Mouse (Mus musculus): ENCODE results near the gene C130050O18Rik.

Gene C130050O18Rik

DNA sequence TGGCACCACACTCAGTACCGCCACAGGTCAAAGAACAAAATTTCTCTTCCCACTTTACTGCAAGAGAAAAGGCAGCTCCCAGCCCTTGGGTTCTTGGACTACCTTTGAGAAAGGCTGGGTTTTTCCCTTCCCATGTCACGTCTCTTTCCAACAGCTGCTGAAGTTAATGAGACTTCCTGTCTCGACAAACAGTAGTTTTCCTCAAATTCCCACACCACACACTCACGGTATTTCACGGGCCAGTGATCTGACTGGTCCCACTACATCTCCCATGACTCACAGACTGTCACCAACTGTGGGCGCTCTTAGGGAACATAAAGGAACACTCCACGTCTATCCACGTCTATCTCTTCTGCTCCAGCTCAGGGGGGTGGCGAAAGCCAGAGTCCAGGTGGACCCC is 20.1 kb downstream of the C130050O18Rik start:
- POLR2A ChIA-PET = interaction anchor here in 2 of 4 experiments (0.5 to 2.2 kb wide), 6 partner anchors 14 to 78 kb away, joined by 3 to 6 read pairs (median 4); partner anchors contain the start of gene 3110082I17Rik (in 1 of the 2)
- CTCF ChIA-PET = interaction anchor here in 2 of 4 experiments (1.0 to 1.2 kb wide), 3 partner anchors 11 to 93 kb away, joined by 3 to 4 read pairs (median 3); no protein-coding TSS in a partner anchor

DNA sequence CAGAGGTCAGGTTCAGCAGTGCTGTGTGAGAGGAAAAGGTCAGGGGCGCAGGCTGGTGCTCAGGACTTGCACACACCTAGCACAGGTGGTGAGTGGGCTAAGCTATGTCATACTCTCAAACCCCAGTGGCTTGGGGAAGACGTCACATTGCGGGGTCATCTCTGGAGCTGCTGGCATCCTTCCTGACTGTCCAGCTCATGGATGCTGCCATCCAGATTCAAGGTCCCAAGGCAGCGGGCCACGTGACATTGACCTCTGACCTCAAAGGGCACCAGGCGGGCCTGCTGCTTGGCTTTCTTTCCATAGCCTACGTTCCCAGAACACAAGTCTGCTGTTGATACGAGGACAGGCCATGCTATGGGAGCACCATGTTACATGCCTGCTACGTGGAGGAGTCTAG is 21.9 kb downstream of the C130050O18Rik start:
- ChIA-PET POLR2A (interaction anchor here in 2 of 4 experiments (1.4 to 1.9 kb wide), 3 partner anchors 13 to 87 kb away, joined by 3 to 4 read pairs (median 3); no protein-coding TSS in a partner anchor), CTCF (interaction anchor here in 1 of 4 experiments (0.6 kb wide), 1 partner anchor 186 kb away, joined by 3 read pairs; no protein-coding TSS in a partner anchor)

DNA sequence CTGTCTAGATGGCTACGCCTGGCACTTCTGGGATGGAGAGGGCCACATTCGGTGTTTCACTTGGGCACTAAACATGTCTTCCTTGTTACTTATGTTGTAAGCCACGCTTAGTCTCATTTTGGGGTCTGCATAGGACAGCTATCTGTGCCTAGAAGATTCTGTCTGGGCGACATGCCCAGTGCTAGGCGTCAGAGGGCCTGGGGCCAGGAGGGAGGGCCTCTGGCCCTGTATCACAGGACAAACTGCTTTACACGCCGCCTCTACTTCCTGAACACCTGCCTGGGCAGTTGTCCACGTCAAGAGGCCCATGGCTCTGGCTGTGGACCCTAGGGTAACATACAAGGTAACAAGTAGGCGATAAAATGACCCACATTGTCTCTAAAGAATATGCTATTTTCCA is 22.9 kb downstream of the C130050O18Rik start:
- CTCF ChIA-PET = no interaction called here
- POLR2A ChIA-PET = interaction anchor here in 2 of 4 experiments (1.4 to 1.9 kb wide), 3 partner anchors 14 to 88 kb away, joined by 3 to 4 read pairs (median 3); no protein-coding TSS in a partner anchor

DNA sequence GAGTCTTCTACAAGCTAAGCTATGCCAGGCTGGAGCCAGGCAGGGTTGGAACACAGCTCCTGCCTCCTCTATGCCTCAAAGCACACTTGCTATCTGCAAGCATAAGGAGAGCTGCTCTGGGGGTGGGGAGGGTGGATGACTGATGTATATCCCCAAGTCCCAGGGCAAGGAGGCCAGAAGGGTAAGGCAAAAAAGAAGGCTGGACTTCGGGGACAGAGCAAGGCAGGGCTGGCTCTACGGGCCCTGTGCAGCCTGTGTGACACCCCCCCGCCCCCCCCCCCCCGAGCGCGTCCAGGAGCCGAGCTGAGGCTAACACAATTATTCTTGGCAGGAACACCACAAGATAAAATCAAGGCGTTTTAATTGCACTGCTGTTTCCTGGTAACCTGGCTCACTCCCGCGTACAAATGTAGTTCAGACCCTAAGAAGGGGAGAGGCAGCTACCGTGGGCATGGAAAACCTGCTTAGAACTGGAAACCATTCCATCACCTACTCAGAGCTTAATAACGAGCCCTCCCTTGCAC is 24.8 kb downstream of the C130050O18Rik start:
- CTCF ChIA-PET = interaction anchor here in 1 of 4 experiments (0.6 kb wide), 1 partner anchor 86 kb away, joined by 6 read pairs; no protein-coding TSS in a partner anchor
- POLR2A ChIA-PET = interaction anchor here in 2 of 4 experiments (1.0 to 1.5 kb wide), 3 partner anchors 15 to 54 kb away, joined by 3 to 5 read pairs (median 4); no protein-coding TSS in a partner anchor

DNA sequence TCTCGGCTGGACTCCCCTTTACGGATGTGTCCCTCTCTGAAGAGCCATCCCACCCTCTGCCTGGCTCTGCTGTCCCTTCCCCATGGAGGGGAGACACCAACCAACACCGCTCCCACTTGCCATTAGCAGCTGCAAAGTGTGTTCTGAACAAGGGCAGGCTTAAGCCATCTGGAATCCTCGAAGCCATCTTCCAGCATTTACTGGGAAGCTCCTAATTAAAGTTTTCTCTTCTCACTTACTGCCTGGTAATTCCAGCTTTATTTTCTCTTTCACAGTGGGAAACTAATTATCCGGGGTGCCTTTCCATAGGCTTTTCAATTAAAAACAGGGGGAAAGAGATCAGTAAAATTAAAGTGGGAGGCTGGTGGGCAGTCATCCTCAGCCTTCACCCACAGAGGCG is 27.3 kb downstream of the C130050O18Rik start:
- ChIA-PET CTCF (no interaction called here), POLR2A (interaction anchor here in 1 of 4 experiments (1.9 to 2.6 kb wide), 2 partner anchors 8 to 11 kb away, joined by 6 to 10 read pairs; no protein-coding TSS in a partner anchor)

DNA sequence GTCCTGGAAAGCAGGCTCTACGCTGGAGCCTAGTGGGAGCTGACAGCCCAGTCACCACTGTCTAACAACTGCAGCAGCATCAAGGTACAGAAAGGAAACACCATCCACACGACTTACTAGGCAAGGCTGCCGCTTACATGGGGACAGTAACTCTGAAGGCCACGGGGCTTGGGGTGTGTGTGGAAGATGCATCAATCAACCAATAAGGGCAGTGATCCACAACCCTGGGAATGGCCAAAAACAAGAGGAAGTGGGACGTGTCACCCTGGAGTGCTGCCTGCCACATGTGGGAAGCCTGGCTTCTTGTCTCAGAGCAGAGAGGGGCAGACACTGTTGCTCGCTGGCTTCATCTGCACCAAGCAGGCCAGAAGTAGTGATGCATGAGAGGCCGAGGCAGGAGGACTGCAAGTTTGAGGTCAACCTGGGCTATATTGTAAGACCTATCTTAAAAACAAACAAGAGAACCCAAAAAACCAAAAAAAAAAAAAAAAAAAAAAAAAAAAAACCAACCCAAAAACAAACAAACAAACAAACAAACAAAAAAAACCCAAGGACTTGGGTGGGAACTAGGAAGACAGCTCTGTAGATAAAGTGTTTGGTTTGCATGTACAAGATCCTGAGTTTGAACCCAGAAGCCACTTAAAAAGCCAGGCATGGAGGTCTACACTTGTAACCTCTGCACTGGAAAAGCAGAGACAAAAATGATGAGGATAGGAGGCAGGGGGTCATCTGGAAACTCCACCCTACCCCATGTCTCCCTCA is 27.8 kb downstream of the C130050O18Rik start:
- ChIA-PET POLR2A (interaction anchor here in 2 of 4 experiments (0.5 to 2.6 kb wide), 5 partner anchors 9 to 317 kb away, joined by 3 to 10 read pairs (median 4); partner anchors contain the start of gene 3110082I17Rik (in 1 of the 2)), CTCF (interaction anchor here in 1 of 4 experiments (1.4 kb wide), 1 partner anchor 34 kb away, joined by 5 read pairs; no protein-coding TSS in a partner anchor)

DNA sequence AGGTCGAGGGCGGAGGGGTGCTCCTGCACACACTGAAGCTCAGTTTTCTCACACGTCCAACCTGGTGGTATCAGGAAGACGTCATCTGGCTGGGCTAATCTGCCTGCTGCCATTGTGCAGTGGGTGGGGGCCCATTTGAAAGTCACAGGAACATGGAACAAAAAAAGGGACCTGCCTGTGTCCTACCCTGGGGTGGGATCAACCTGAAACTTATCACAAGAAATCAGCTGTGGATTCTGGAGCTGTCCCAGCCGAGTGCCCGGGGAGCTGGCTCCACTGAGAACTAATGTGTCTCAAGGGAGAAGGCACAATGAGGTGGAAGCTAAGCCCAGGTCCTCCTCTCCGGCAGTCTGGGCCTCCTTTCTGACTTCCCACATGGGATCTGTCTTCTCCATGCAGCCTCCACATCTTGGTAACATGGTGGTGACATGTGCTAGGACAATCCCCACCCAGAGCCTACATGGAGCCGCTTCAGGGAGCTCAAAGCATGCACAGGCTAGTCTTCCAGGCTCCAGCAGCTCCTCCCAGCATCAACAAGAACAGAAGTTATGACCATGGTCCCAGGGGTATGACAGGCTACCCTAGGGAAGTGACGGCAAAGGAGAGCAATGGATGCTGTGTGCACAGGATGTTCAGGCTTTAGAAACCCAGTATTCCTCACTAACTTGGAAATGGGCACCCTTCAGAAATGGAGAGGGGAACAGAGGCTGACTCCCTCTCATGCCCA is 28.9 kb downstream of the C130050O18Rik start:
- ChIA-PET POLR2A (interaction anchor here in 2 of 4 experiments (1.4 to 2.6 kb wide), 4 partner anchors 10 to 26 kb away, joined by 3 to 10 read pairs (median 5); partner anchors contain the start of gene 3110082I17Rik (in 1 of the 2)), CTCF (interaction anchor here in 2 of 4 experiments (0.9 to 1.4 kb wide), 3 partner anchors 11 to 36 kb away, joined by 3 to 5 read pairs (median 4); no protein-coding TSS in a partner anchor)

DNA sequence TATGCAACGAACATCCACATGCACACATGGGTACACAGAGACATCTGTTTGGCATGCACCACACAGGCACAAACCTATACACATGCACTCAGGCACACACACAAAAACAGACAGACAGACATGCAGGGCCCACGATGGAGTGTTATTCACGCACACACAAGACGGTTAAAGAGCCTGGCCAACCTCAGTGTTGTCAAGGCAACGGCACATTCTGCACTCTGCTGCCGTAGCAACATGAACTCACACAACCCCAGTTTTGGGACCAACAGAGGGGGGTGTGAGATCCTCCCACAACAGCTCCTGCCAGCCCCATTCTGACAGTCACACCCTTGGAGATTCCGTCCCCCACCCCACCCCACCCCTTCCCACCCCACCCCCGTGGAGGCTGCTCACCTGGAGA is 29.9 kb downstream of the C130050O18Rik start:
- ChIA-PET CTCF (interaction anchor here in 1 of 4 experiments (1.1 kb wide), 1 partner anchor 81 kb away, joined by 3 read pairs; no protein-coding TSS in a partner anchor), POLR2A (interaction anchor here in 1 of 4 experiments (1.3 kb wide), 1 partner anchor 49 kb away, joined by 5 read pairs; the partner anchor contains the start of gene Zfand2a)

DNA sequence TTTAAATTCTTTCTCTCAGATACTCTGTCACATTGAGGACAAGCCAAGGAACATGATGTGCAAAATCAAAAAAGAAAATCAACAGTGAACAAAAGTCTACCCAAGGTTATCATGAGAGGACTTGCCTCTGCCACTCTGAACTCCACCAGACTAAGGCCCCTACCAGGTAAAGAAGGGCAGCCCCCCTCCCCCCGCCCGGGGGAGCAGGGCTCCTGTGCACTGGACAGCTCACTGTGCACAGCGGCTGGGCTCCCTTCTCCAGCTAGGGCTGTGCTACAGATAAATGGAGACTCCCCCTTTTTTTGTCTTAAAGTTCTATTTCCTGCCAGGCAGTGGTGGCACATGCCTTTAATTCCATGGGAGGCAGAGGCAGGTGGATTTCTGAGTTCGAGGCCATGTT is 32.7 kb downstream of the C130050O18Rik start:
- CTCF ChIA-PET = interaction anchor here (0.6 to 1.4 kb wide), 12 partner anchors 8 to 312 kb away, joined by 3 to 8 read pairs (median 4); no protein-coding TSS in a partner anchor
- POLR2A ChIA-PET = interaction anchor here in 3 of 4 experiments (0.6 to 2.1 kb wide), 6 partner anchors 15 to 237 kb away, joined by 3 to 13 read pairs (median 4); partner anchors contain the start of genes 3110082I17Rik (in 2 of the 3), Sun1 (in 1 of the 3) and Zfand2a (in 1 of the 3)

DNA sequence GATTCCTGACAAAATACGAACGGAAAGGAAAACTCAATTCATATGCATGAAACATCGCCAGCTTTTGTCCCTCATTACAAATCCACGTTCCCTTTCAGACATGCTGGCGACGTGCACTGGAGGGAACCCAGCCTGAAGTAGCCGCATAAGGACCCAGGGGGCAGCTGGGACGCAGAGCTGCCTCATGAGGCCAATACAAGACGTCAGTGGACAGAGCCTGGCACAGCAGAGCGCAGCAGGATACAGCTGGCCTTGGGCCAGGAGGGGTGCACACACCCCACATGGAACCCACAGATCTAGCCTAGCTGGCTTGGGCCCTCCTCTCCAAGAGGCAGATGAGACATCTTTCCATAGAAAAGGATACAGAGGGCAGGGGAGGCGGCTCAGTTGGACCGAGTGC is 33.4 kb downstream of the C130050O18Rik start:
- ChIA-PET CTCF (no interaction called here), POLR2A (interaction anchor here in 3 of 4 experiments (0.9 to 1.7 kb wide), 4 partner anchors 13 to 22 kb away, joined by 3 to 4 read pairs (median 3); partner anchors contain the start of gene 3110082I17Rik (in 2 of the 3))

DNA sequence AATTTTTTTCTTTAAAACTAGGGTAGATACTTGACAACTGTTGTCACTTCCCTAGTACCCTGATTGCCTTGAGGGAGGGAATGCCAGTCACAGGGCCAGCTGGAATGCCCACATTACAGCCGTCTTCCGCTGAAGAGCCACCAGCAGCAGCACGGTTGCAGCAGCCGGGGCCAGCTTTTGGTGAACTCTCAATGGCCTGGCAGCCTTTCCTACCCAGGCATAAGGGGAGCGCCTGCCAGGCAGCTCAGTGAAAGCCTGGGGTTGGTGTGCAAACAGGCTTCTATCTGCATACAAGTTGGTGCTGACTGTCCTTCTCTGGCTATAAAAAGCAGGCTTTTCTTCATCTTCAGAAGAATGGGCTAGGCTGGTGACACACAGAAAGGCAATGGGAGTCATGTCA is 35.4 kb downstream of the C130050O18Rik start:
- ChIA-PET POLR2A (interaction anchor here in 1 of 4 experiments (1.1 to 1.4 kb wide), 2 partner anchors 10 to 76 kb away, joined by 3 to 4 read pairs; no protein-coding TSS in a partner anchor), CTCF (interaction anchor here in 1 of 4 experiments (1.0 to 1.1 kb wide), 2 partner anchors 42 to 87 kb away, joined by 3 read pairs; no protein-coding TSS in a partner anchor)

DNA sequence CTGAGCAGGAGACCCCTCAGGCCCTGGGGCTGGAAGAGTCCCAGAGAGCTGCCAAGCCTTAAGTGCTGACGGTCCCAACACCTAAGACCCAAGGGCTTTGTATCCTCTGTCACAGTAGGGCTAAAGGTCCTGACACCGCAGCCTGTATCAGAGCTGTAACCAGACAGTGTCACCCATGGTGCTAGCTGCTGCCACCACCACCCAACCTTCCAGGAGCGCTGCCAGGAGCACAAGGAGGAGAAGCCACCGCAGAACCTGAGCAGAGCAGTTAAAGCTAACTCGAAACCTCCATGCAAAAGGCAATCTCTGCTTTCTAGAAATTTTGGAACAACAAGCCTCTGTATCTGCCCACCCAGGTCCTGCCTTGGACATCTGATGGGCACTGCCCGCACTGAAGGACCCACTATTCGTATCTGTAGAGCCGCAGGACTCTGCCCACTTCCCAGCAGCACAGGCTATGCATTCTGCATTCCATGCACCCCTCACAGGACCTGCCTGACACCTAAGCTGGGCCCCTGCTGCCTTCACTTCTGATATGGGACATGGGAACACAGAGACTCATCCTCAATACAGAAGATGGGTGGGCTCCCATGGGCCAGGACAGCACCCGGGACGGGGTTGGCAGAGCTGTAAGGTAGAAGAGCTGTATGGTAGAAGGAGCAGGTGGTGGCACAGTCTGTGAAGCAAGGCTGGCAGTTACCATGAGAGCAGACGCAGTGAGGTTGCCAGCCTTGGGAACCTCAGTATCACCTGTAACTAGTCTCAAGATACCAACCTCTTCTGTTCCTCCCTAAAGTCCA is 36.0 kb downstream of the C130050O18Rik start:
- ChIA-PET POLR2A (interaction anchor here in 1 of 4 experiments (1.1 to 1.4 kb wide), 3 partner anchors 10 to 77 kb away, joined by 3 to 4 read pairs (median 3); no protein-coding TSS in a partner anchor), CTCF (interaction anchor here in 1 of 4 experiments (0.6 to 1.1 kb wide), 3 partner anchors 42 to 90 kb away, joined by 3 read pairs; no protein-coding TSS in a partner anchor)

DNA sequence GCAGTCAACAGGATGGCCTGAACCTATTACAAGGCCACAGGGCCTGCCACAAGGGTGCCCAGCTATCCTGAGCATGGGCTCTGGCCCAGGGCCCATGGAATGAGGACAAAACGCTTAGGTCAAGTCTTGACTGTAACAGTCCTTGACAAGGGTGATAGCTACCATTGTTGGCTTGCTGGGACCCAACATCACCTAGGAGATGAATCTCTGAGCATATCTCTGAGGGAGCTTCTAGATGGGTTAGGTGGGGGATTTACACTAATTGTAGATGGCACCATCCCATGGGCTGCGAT is 36.6 kb downstream of the C130050O18Rik start:
- ChIA-PET CTCF (interaction anchor here in 1 of 4 experiments (0.6 kb wide), 1 partner anchor 91 kb away, joined by 3 read pairs; no protein-coding TSS in a partner anchor), POLR2A (interaction anchor here in 2 of 4 experiments (0.6 to 1.4 kb wide), 4 partner anchors 17 to 45 kb away, joined by 3 to 4 read pairs (median 3); partner anchors contain the start of gene Zfand2a (in 1 of the 2))

DNA sequence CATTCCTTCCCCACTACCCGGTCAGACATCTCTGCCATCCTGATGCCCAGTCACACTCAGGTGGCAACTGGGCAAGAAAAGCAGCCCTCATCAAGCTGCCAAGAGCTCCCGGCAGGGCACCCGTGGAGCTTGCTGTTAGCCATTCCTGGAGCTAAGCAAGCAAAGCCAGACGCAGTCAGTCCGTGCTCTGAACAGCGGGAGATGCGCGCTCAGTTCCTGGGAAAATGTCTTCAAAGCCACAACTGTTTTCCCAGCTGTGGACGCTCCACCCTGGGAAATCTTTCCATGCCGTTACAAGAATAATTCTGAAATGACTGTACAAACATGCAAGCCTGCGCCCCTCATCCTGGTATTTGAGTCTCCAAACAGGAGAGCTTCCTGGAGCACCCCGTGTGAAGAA is 37.3 kb downstream of the C130050O18Rik start:
- ChIA-PET CTCF (interaction anchor here in 2 of 4 experiments (0.5 to 0.8 kb wide), 2 partner anchors 16 to 89 kb away, joined by 3 read pairs; no protein-coding TSS in a partner anchor), POLR2A (interaction anchor here in 2 of 4 experiments (0.6 to 2.2 kb wide), 7 partner anchors 9 to 42 kb away, joined by 3 to 10 read pairs (median 3); partner anchors contain the start of genes 3110082I17Rik (in 1 of the 2) and Zfand2a (in 1 of the 2))

DNA sequence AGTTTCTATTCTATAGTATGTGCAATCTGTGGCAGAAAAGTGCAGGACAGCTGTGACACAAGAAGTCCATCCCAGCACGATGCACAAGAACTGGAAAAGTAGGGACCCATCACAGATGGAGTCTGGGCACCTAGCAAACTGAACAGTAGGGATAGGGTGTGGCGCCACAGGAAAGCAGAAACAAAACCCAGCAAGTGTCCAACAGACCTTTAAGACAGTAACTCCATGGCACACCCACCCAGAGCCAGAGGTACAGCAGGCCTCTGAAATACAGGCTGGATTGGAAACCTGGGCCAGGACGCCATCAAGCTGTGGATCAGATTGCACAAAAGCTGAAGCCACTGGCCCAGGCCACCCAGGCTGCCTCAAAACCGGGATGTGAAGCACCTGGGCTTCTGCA is 37.9 kb downstream of the C130050O18Rik start:
- POLR2A ChIA-PET = interaction anchor here in 2 of 4 experiments (0.8 to 2.2 kb wide), 6 partner anchors 10 to 38 kb away, joined by 3 to 10 read pairs (median 4); partner anchors contain the start of gene 3110082I17Rik (in 1 of the 2)

DNA sequence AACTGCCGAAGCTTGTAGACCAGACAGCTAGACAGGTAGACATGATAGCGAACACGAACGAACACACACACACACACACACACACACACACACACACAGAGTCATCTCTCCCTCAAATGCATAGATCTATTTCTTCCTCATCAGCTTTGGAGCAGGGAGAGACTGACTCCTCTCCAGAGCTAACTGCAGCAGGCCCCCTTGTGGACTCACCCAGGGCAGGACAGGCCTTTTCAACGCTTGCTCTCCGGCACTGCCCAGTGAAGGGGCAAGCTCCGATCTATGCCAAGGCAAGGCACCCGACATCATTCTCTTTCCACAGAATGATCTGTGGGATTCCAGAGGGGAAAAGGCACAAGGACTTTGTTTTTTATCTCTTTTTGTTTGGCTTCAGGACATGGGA is 40.2 kb downstream of the C130050O18Rik start:
- ChIA-PET POLR2A (interaction anchor here (0.6 to 1.9 kb wide), 16 partner anchors 12 to 974 kb away, joined by 3 to 7 read pairs (median 4); partner anchors contain the start of genes 3110082I17Rik (in 2 of the 4), Eif3b (in 1 of the 4), Gper1 (in 1 of the 4) and Zfand2a (in 1 of the 4)), CTCF (interaction anchor here (0.5 to 1.4 kb wide), 19 partner anchors 8 to 489 kb away, joined by 3 to 7 read pairs (median 3); partner anchors contain the start of genes 3110082I17Rik (in 1 of the 4) and Gpr146 (in 1 of the 4))

More for the DNA sequence above, 37.9 kb downstream of the C130050O18Rik start:
- CTCF ChIA-PET = interaction anchor here in 1 of 4 experiments (0.8 kb wide), 1 partner anchor 90 kb away, joined by 3 read pairs; no protein-coding TSS in a partner anchor

Data from embryonic stem cell, embryonic (primary cell).